Mouse (Mus musculus) left cerebral cortex, postnatal 14 days (tissue): Measurements from ENCODE around the gene Gm3278. TPM values are rescaled to one million over a fixed set of nuclear protein-coding genes. Genes with fewer than 3 reads are reported as not detected.
"Not testable (repeated sequence)": the region's sequence is repeated elsewhere in the genome, so short reads cannot be mapped to it uniquely, and the experiment has no call there.

Experiments
- DNase-seq, 2 experiments: peaks; one replicate each; pipeline ENCODE4 v3.0.0; 2021 to 2022; ENCODE audit warnings: low spot score in 2 of 2, mixed read lengths in 1 of 2
- intact Hi-C: fragments of 180-260 bp; cut with DNase I; formaldehyde crosslinking; loops from one replicate; pipeline ENCODE4 v1.15.1; 2025
- long read RNA-seq, 2 experiments: library from polyadenylated mRNA; stranded (forward); transcript quantifications; one replicate each; pipeline ENCODE4 v2.0.0; 2021
- total RNA-seq, 2 experiments: library from RNA; stranded (reverse); gene quantifications; 2 replicates each; pipeline ENCODE4 v1.2.3; 2021

Gene Gm3278
- total RNA-seq: not detected
- long read RNA-seq, experiment 1: 0 reads
- long read RNA-seq, experiment 2: 0 reads

- DNase-seq, intact Hi-C loops: not testable (repeated sequence)
These were observed at the start of gene Gm3278 for GRCm38 (mm10) chr14:4892116-4892515. Gene Gm3278 (plus strand): TSS chr14:4892416.

- intact Hi-C loops: not testable (repeated sequence)
- peak in 1 of 2 experiments; percentile 1 for DNase-seq
These were observed 36.8 kb upstream of the Gm3278 start, which contains the start of gene Gm3264 for GRCm38 (mm10) chr14:4855299-4855980. Gene Gm3264 (plus strand): TSS chr14:4855576.

Other genes with a start within 250 kb of the Gm3278 start
- gene Gm3239, start 228.2 kb upstream of the Gm3278 start, total RNA-seq: under 1 TPM in 1 of 2 experiments, not detected in 1; 0.40 TPM
- gene Gm7876, start 183.2 kb upstream of the Gm3278 start, total RNA-seq: not detected
- under 1 TPM; 0.18 to 0.38 TPM for gene Gm3252, start 165.6 kb upstream of the Gm3278 start, total RNA-seq
- not detected for gene Gm9602, start 116.1 kb upstream of the Gm3278 start, total RNA-seq
- gene Gm3269, start 54.3 kb upstream of the Gm3278 start, total RNA-seq: not detected
- gene Gm3264, start 36.8 kb upstream of the Gm3278 start, total RNA-seq: 1 to 10 TPM; 7.5 to 8.5 TPM
- not detected for gene Gm8297, start 91.5 kb downstream of the Gm3278 start, total RNA-seq
- gene Gm3298, start 123.5 kb downstream of the Gm3278 start, total RNA-seq: not detected
- not detected for gene 4930555G01Rik, start 158.2 kb downstream of the Gm3278 start, total RNA-seq
- 1 to 10 TPM; 2.7 to 3.1 TPM for gene Gm8281, start 178.6 kb downstream of the Gm3278 start, total RNA-seq
- gene Gm8279, start 239.1 kb downstream of the Gm3278 start, total RNA-seq: not detected